Mouse (Mus musculus): Measurements from ENCODE around the gene Cxcl5.

DNA sequence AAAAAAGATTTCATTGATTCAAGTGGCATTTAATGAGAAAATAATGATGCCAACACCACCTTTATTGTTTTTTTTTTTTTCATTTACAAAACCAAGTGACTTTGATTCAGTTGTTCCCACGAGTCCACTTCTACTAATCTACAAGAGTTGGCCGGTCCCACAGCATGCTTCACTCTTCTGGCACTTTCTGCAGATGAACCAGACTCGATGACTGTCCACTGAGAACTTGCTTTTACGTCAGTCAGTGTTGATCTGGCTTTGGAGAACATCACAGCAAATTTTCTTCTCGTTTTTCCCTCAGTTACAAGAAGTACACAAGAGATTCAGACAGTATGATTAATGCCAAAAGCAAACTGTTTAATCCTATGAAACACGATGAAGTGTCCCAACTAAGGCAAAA, 19.7 kb downstream of the Cxcl5 start:
- TF ChIP-seq CTCF (IDR thresholded peaks at IDR 0.05; ENCODE audit: low read depth, low read length) (no peak), POLR2A (IDR thresholded peaks at IDR 0.05; ENCODE audit: borderline replicate concordance, low read depth, low read length) (no peak)

Data from bone marrow macrophage, adult 2 months (primary cell).